Mouse (Mus musculus): ENCODE data around the gene Pcsk4.
"Not testable (repeated sequence)": the region's sequence is repeated elsewhere in the genome, so short reads cannot be mapped to it uniquely, and the experiment has no call there.

The Pcsk4 gene

GRCm38 (mm10) chr10:80348981-80349380 lies 19.7 kb upstream of the Pcsk4 start:
- DNase-seq (ENCODE audit: extremely low read depth, insufficient read length, low spot score) = no peak

- peak; percentile 83 for DNase-seq (ENCODE audit: extremely low read depth, insufficient read length, low spot score)
These were observed 19.0 kb upstream of the Pcsk4 start, which contains the start of gene Adamtsl5 for GRCm38 (mm10) chr10:80348244-80348781. Adamtsl5 (minus strand) TSS chr10:80348412.

- peak; percentile 56 for DNase-seq (ENCODE audit: extremely low read depth, insufficient read length, low spot score)
These were observed 18.2 kb upstream of the Pcsk4 start for GRCm38 (mm10) chr10:80347514-80347967.

- not testable (repeated sequence) for DNase-seq (ENCODE audit: extremely low read depth, insufficient read length, low spot score)
These were observed 16.6 kb upstream of the Pcsk4 start for GRCm38 (mm10) chr10:80345929-80346328.

GRCm38 (mm10) chr10:80345122-80345521 lies 15.8 kb upstream of the Pcsk4 start:
- no peak for DNase-seq (ENCODE audit: extremely low read depth, insufficient read length, low spot score)

- no peak for DNase-seq (ENCODE audit: extremely low read depth, insufficient read length, low spot score)
These were observed 14.9 kb upstream of the Pcsk4 start for GRCm38 (mm10) chr10:80344131-80344661.

GRCm38 (mm10) chr10:80343425-80343895 lies 14.2 kb upstream of the Pcsk4 start:
- no peak for DNase-seq (ENCODE audit: extremely low read depth, insufficient read length, low spot score)

GRCm38 (mm10) chr10:80342749-80343424 lies 13.6 kb upstream of the Pcsk4 start:
- no peak for DNase-seq (ENCODE audit: extremely low read depth, insufficient read length, low spot score)

- no peak for DNase-seq (ENCODE audit: extremely low read depth, insufficient read length, low spot score)
These were observed 13.0 kb upstream of the Pcsk4 start for GRCm38 (mm10) chr10:80342305-80342748.

GRCm38 (mm10) chr10:80341491-80342304 lies 12.4 kb upstream of the Pcsk4 start:
- DNase-seq (ENCODE audit: extremely low read depth, insufficient read length, low spot score) = no peak

GRCm38 (mm10) chr10:80341026-80341425 lies 11.7 kb upstream of the Pcsk4 start:
- no peak for DNase-seq (ENCODE audit: extremely low read depth, insufficient read length, low spot score)

- DNase-seq (ENCODE audit: extremely low read depth, insufficient read length, low spot score) = peak; percentile 64
These were observed 10.8 kb upstream of the Pcsk4 start for GRCm38 (mm10) chr10:80339941-80340750.

- DNase-seq (ENCODE audit: extremely low read depth, insufficient read length, low spot score) = no peak
These were observed 7.0 kb upstream of the Pcsk4 start for GRCm38 (mm10) chr10:80336263-80336662.

GRCm38 (mm10) chr10:80332525-80332989 lies 3.3 kb upstream of the Pcsk4 start:
- no peak for DNase-seq (ENCODE audit: extremely low read depth, insufficient read length, low spot score)

GRCm38 (mm10) chr10:80331636-80332524 lies 2.6 kb upstream of the Pcsk4 start:
- DNase-seq (ENCODE audit: extremely low read depth, insufficient read length, low spot score) = no peak

- DNase-seq (ENCODE audit: extremely low read depth, insufficient read length, low spot score) = no peak
These were observed 1.6 kb upstream of the Pcsk4 start for GRCm38 (mm10) chr10:80330888-80331287.

- DNase-seq (ENCODE audit: extremely low read depth, insufficient read length, low spot score) = no peak
These were observed 786 bp upstream of the Pcsk4 start for GRCm38 (mm10) chr10:80330084-80330483.

- DNase-seq (ENCODE audit: extremely low read depth, insufficient read length, low spot score) = no peak
These were observed 4.3 kb downstream of the Pcsk4 start for GRCm38 (mm10) chr10:80325045-80325444.

All from 3134 (cell line).